In the genomic region with DNA sequence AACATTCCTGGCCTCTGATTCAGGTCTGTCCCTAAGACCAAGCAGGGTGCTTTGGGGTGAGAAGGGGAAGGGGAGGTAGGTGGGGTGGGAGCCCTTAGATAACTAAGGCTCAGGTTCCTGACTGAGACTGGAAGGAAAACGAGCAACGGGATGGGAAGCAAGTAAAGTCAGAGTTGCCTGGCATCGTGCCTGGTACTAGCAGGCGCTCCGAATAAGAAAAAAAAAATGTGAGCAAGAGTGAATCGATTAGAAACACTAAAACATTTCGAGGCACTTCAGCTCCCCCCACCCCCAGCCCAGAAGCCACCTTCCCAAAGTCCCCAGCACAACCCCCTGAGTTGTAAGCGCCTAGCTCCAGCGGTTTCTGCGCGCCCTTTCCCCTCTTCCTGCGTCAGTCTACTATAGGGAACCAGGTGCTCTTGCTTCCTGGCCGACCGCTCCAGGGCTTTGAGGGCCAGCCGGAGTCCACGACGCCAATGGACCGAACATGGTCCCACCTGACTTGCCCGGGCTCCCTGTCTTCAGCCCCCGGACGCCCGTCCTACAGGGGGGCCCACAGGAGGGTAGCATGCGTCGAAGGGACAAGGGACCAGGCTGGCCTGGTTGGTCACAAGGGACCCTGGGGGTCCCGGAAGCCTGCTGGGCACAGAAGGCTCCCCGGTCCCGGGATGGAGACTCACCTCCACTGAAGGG, we compare ENCODE assay signal across 9 mouse cellular contexts. TPM values are rescaled to one million over a fixed set of nuclear protein-coding genes. Genes with fewer than 3 reads are reported as not detected.
DNase-seq lines count a peak whose midpoint lies in the region; ATAC-seq and TF ChIP-seq lines count a peak whose summit lies in the region.
"Had no signal": no experiment of that assay in that cellular context is flagged by ENCODE, and none has a peak within 500 bp of the region (broad histone marks: within the 10 kb centered on the region; RNA-seq: fewer than 3 reads in every experiment).

No protein-coding gene starts in this region.

- H3K4me3 ChIP-seq in forebrain, embryonic 15.5 days: peak overlapping the region; percentile 37
- H3K4me3 ChIP-seq in kidney, postnatal 0 days (replicated peaks; ENCODE audit: low read depth, low read length): peak overlapping the region; percentile 40
- H3K4me3 ChIP-seq in midbrain, embryonic 10.5 days: peak overlapping the region; percentile 54

- no peaks in the 10 kb centered on the region for H3K36me3 ChIP-seq in forebrain, embryonic 15.5 days
- no peaks in the 10 kb centered on the region for H3K36me3 ChIP-seq in kidney, postnatal 0 days (ENCODE audit: insufficient read depth, low read length)
- H3K36me3 ChIP-seq in midbrain, embryonic 10.5 days: no peaks in the 10 kb centered on the region

- peak; percentile 10 for DNase-seq in adrenal gland, adult 2 months
- DNase-seq in adrenal gland, postnatal 4 days (ENCODE audit: low spot score in 2 of 2): no peak
- peak; percentile 71 for DNase-seq in 3134 (ENCODE audit: extremely low read depth, insufficient read length, low spot score)
- peak; percentile 18 for DNase-seq in kidney, postnatal 0 days (ENCODE audit: low spot score)
- no peak for DNase-seq in midbrain, embryonic 10.5 days (ENCODE audit: low spot score)
- no peak for DNase-seq in ovary, adult 18-20 months (ENCODE audit: low spot score)
- DNase-seq in urinary bladder, postnatal 36 days (ENCODE audit: low spot score in 2 of 2): no peak

- no peaks in the 10 kb centered on the region for H3K9me3 ChIP-seq in forebrain, embryonic 15.5 days
- no peaks in the 10 kb centered on the region for H3K9me3 ChIP-seq in kidney, postnatal 0 days (replicated peaks; ENCODE audit: low read length)
- H3K9me3 ChIP-seq in midbrain, embryonic 10.5 days (replicated peaks): no peaks in the 10 kb centered on the region

- TF ChIP-seq CTCF in kidney, postnatal 0 days (IDR thresholded peaks at IDR 0.05; ENCODE audit: low read depth): no peak

- no peak overlapping the region for H3K27ac ChIP-seq in forebrain, embryonic 15.5 days (replicated peaks)
- H3K27ac ChIP-seq in kidney, postnatal 0 days: no peak overlapping the region
- peak overlapping the region; percentile 73; the same call in 1 of the 2 replicates for H3K27ac ChIP-seq in midbrain, embryonic 10.5 days (replicated peaks)

- peak; percentile 79 for ATAC-seq in forebrain, embryonic 15.5 days (replicated peaks)
- ATAC-seq in kidney, postnatal 0 days (replicated peaks; ENCODE audit: low FRiP score, low read depth): peak; percentile 70

- WGBS in forebrain, embryonic 15.5 days: 17% methylated on average over 27 of the region's 27 CpGs
- WGBS in kidney, postnatal 0 days: 38% methylated on average over 27 of the region's 27 CpGs
- WGBS in midbrain, embryonic 10.5 days: 35% methylated on average over 27 of the region's 27 CpGs

- H3K4me2 ChIP-seq in forebrain, embryonic 15.5 days (replicated peaks): peak overlapping the region; percentile 64
- peak overlapping the region; percentile 62 for H3K4me2 ChIP-seq in kidney, postnatal 0 days (ENCODE audit: low read length)

- no peak overlapping the region for H3K9ac ChIP-seq in forebrain, embryonic 15.5 days (replicated peaks)
- 0 out of 2 replicates have a peak overlapping the region, but pooled peaks have one; percentile 18 for H3K9ac ChIP-seq in kidney, postnatal 0 days (ENCODE audit: low read depth, low read length)

- no peaks in the 10 kb centered on the region for H3K27me3 ChIP-seq in forebrain, embryonic 15.5 days
- no peaks in the 10 kb centered on the region for H3K27me3 ChIP-seq in kidney, postnatal 0 days (ENCODE audit: insufficient read depth, low read length)
- H3K27me3 ChIP-seq in midbrain, embryonic 10.5 days (ENCODE audit: low read depth, poor library complexity, severe bottlenecking): peaks cover 8% of the 10 kb centered on the region; the same call in 1 of the 2 replicates

- 0 out of 2 replicates have a peak, but pooled peaks cover 5% of the 10 kb centered on the region for H3K4me1 ChIP-seq in forebrain, embryonic 15.5 days
- no peaks in the 10 kb centered on the region for H3K4me1 ChIP-seq in kidney, postnatal 0 days (replicated peaks; ENCODE audit: insufficient read depth, low read length)
- peaks cover 3% of the 10 kb centered on the region; the same call in 1 of the 2 replicates for H3K4me1 ChIP-seq in midbrain, embryonic 10.5 days

RNA-seq across cellular contexts. Expression of a gene that starts 0.5 kb away (rescaled TPM):
- 1 to 10 TPM in 1 of 2 experiments, under 1 TPM in 1; 0.48 to 1.0 TPM for total RNA-seq in adrenal gland, adult 2 months (2021)
- polyA plus RNA-seq in adrenal gland, adult 2 months (2012; rRNA removed): 0.93 and 1.1 TPM in 2 replicates
- total RNA-seq in adrenal gland, postnatal 4 days (2021): 1 to 10 TPM; 2.1 to 3.9 TPM
- 0.53 and 0.73 TPM in 2 replicates for polyA plus RNA-seq in forebrain, embryonic 15.5 days (2015; fragmentation: Nextera tagmentation; extraction: Ambion mirVana)
- polyA plus RNA-seq in kidney, postnatal 0 days (2015; fragmentation: Nextera tagmentation; extraction: Ambion mirVana): 0.99 TPM in 2 replicates
- polyA plus RNA-seq in midbrain, embryonic 10.5 days (2016; fragmentation: Nextera tagmentation; extraction: Ambion mirVana): 0.55 and 0.72 TPM in 2 replicates

RNA-seq across cellular contexts. Expression of a gene that starts 52.3 kb away (rescaled TPM):
- not detected for total RNA-seq in adrenal gland, adult 2 months (2021)
- not detected in 2 replicates for polyA plus RNA-seq in adrenal gland, adult 2 months (2012; rRNA removed)
- not detected for total RNA-seq in adrenal gland, postnatal 4 days (2021)
- not detected in 2 replicates for polyA plus RNA-seq in forebrain, embryonic 15.5 days (2015; fragmentation: Nextera tagmentation; extraction: Ambion mirVana)
- polyA plus RNA-seq in kidney, postnatal 0 days (2015; fragmentation: Nextera tagmentation; extraction: Ambion mirVana): not detected in 2 replicates
- not detected in 2 replicates for polyA plus RNA-seq in midbrain, embryonic 10.5 days (2016; fragmentation: Nextera tagmentation; extraction: Ambion mirVana)
- total RNA-seq: gastrocnemius, postnatal 4 days had no signal

Comparison
In these comparisons a context has a peak if more than half of its experiments do, and no peak if none do; other contexts are left out.
1. DNase-seq: peak in adrenal gland, adult 2 months (single experiment), 3134 (single experiment) and kidney, postnatal 0 days (single experiment); none in adrenal gland, postnatal 4 days (0 of 2), midbrain, embryonic 10.5 days (single experiment), ovary, adult 18-20 months (single experiment) and urinary bladder, postnatal 36 days (0 of 2).
2. Peak in every context shown above with its lines, with median percentiles within 50 percentile points of each other: H3K4me3 ChIP-seq.